Mouse (Mus musculus) heart, adult 2 months (tissue): ENCODE data around the gene Erf. TPM values are rescaled to one million over a fixed set of nuclear protein-coding genes. Genes with fewer than 3 reads are reported as not detected.

ENCODE experiments used
- DNase-seq, 2 experiments: peaks; one replicate each; pipeline ENCODE4 v3.0.0; 2021
- H3K27ac ChIP-seq: fragments of 200-600 bp; 2 replicates; pipeline ENCODE4 v1.8.1; 2022
- H3K27me3 ChIP-seq: fragments of 200-500 bp; 2 replicates; pipeline ENCODE4 v1.6.1; 2012; ENCODE audit warnings: mild to moderate bottlenecking, low read length, inconsistent platforms, mixed read lengths; ENCODE audit not compliant: control insufficient read depth, insufficient read depth
- H3K36me3 ChIP-seq: fragments of 200-500 bp; 2 replicates; pipeline ENCODE4 v1.6.1; 2012; ENCODE audit warnings: low read length, inconsistent platforms; ENCODE audit not compliant: control insufficient read depth, insufficient read depth
- H3K4me1 ChIP-seq: fragments of 200-500 bp; 2 replicates; pipeline ENCODE4 v1.6.1; 2011; ENCODE audit warnings: low read length; ENCODE audit not compliant: control insufficient read depth, insufficient read depth
- H3K4me3 ChIP-seq: fragments of 200-600 bp; 2 replicates; pipeline ENCODE4 v1.8.1; 2022
- H3K79me2 ChIP-seq: fragments of 200-500 bp; replicated peaks from 2 replicates; pipeline ENCODE4 v1.6.1; 2012; ENCODE audit warnings: mild to moderate bottlenecking, inconsistent platforms, low read length, moderate library complexity, mixed read lengths; ENCODE audit not compliant: control insufficient read depth, insufficient read depth
- H3K9ac ChIP-seq: fragments of 200-500 bp; 2 replicates; pipeline ENCODE4 v1.6.1; 2012; ENCODE audit warnings: low read depth, mild to moderate bottlenecking, control low read depth, inconsistent platforms, low read length, mixed read lengths
- CTCF ChIP-seq: fragments of 200-600 bp; IDR thresholded peaks from 2 replicates; pipeline ENCODE4 v1.8.1; 2022; ENCODE audit warnings: antibody characterized with exemption, mild to moderate bottlenecking, moderate library complexity
- EP300 ChIP-seq: fragments of 200-500 bp; IDR thresholded peaks from 2 replicates; pipeline ENCODE4 v1.6.1; 2011; ENCODE audit warnings: low read depth, low read length, control low read depth; ENCODE audit not compliant: insufficient read depth
- POLR2A ChIP-seq: fragments of 200-500 bp; IDR thresholded peaks from 2 replicates; pipeline ENCODE4 v1.6.1; 2011; ENCODE audit warnings: mild to moderate bottlenecking, low read depth, low read length, control low read depth; ENCODE audit not compliant: insufficient read depth
- WGBS: fragments of 180-500 bp; shearing (Covaris S2); methylation state at CpG from one replicate; pipeline ENCODE4 v1.1.7; 2018; 5-methylcytosine and 5-hydroxymethylcytosine counted together
- intact Hi-C: fragments of 180-260 bp; cut with DNase I; formaldehyde crosslinking; loops from one replicate; pipeline ENCODE4 v1.15.1; 2025
- polyA plus RNA-seq: library from polyadenylated mRNA; depleted of rRNA; stranded (reverse); fragments of >200 nt; gene quantifications from 2 replicates; pipeline ENCODE4 v1.2.3, GENCODE M21; 2012
- total RNA-seq, 2 experiments: library from RNA; stranded (reverse); gene quantifications; 2 replicates each; pipeline ENCODE4 v1.2.3; 2021

The Erf gene
- total and polyA plus RNA-seq, 3 experiments = 16.5 to 21.2 (median 17.1) TPM

GRCm38 (mm10) chr7:25270652-25271633, 20.4 kb upstream of the Erf start:
- Histone ChIP-seq H3K36me3 (no peaks in the 10 kb centered on the region; the same call in 1 of the 2 replicates), H3K4me3 (no peak overlapping the region), H3K4me1 (peaks cover 12% of the 10 kb centered on the region), H3K9ac (no peak overlapping the region), H3K27ac (no peak overlapping the region), H3K79me2 (peaks cover 14% of the 10 kb centered on the region), H3K27me3 (no peaks in the 10 kb centered on the region)
- 87% methylated on average over 35 of the region's 35 CpGs for WGBS
- no peak for TF ChIP-seq POLR2A
- TF ChIP-seq EP300 = no peak
- no peak for TF ChIP-seq CTCF
- DNase-seq = peak in 1 of 2 experiments; percentile 3
- intact Hi-C loops = no loop called here

GRCm38 (mm10) chr7:25269545-25270271, 19.1 kb upstream of the Erf start:
- intact Hi-C loops = no loop called here
- Histone ChIP-seq H3K27ac (peak overlapping the region; percentile 93), H3K4me1 (peaks cover 12% of the 10 kb centered on the region), H3K27me3 (no peaks in the 10 kb centered on the region), H3K4me3 (peak overlapping the region; percentile 64), H3K79me2 (peaks cover 14% of the 10 kb centered on the region), H3K36me3 (no peaks in the 10 kb centered on the region), H3K9ac (peak overlapping the region; percentile 13)
- no peak for TF ChIP-seq EP300
- peak; percentile 15; the same call in 1 of the 2 replicates for TF ChIP-seq POLR2A
- DNase-seq = peak; percentile 37 to 45
- 61% methylated on average over 8 of the region's 8 CpGs for WGBS

GRCm38 (mm10) chr7:25269029-25269428, 18.5 kb upstream of the Erf start:
- no peaks in the 10 kb centered on the region for H3K27me3 ChIP-seq
- peak overlapping the region; percentile 93 for H3K27ac ChIP-seq
- H3K79me2 ChIP-seq = peaks cover 13% of the 10 kb centered on the region
- H3K9ac ChIP-seq = peak overlapping the region; percentile 86
- H3K4me3 ChIP-seq = peak overlapping the region; percentile 64
- 13% methylated on average over 4 of the region's 4 CpGs for WGBS
- TF ChIP-seq POLR2A (no peak), CTCF (no peak), EP300 (no peak)
- peak; percentile 26 to 46 for DNase-seq
- H3K4me1 ChIP-seq = peaks cover 10% of the 10 kb centered on the region
- intact Hi-C loops = no loop called here
- no peaks in the 10 kb centered on the region for H3K36me3 ChIP-seq

GRCm38 (mm10) chr7:25268588-25268987, 18.0 kb upstream of the Erf start:
- Histone ChIP-seq H3K27me3 (no peaks in the 10 kb centered on the region), H3K27ac (peak overlapping the region; percentile 93), H3K9ac (peak overlapping the region; percentile 86), H3K4me1 (peaks cover 10% of the 10 kb centered on the region), H3K4me3 (peak overlapping the region; percentile 64), H3K79me2 (peaks cover 11% of the 10 kb centered on the region), H3K36me3 (no peaks in the 10 kb centered on the region)
- 1% methylated on average over 7 of the region's 7 CpGs for WGBS
- no peak for DNase-seq
- TF ChIP-seq POLR2A (no peak), CTCF (no peak), EP300 (no peak)
- intact Hi-C loops = no loop called here

GRCm38 (mm10) chr7:25267751-25268463, 17.3 kb upstream of the Erf start:
- Histone ChIP-seq H3K36me3 (no peaks in the 10 kb centered on the region), H3K4me3 (peak overlapping the region; percentile 94), H3K79me2 (peaks cover 7% of the 10 kb centered on the region), H3K9ac (peak overlapping the region; percentile 86), H3K4me1 (peaks cover 10% of the 10 kb centered on the region), H3K27ac (peak overlapping the region; percentile 100), H3K27me3 (no peaks in the 10 kb centered on the region)
- peak; percentile 97 to 100 for DNase-seq
- no peak for TF ChIP-seq POLR2A
- no peak for TF ChIP-seq CTCF
- 0 out of 2 replicates have a peak, but pooled peaks have one; percentile 6 for TF ChIP-seq EP300
- under 1% methylated on average over 33 of the region's 33 CpGs for WGBS
- intact Hi-C loops = no loop called here
